26 mouse cellular contexts compared by ENCODE assay signal in genomic region chr13:101893035-101893600, GRCm38 (mm10).
DNase-seq lines count a peak whose midpoint lies in the region; ATAC-seq and TF ChIP-seq lines count a peak whose summit lies in the region.
"Had no signal": no experiment of that assay in that cellular context is flagged by ENCODE, and none has a peak within 500 bp of the region (broad histone marks: within the 10 kb centered on the region; RNA-seq: fewer than 3 reads in every experiment).

No protein-coding gene starts in this region.

- H3K27ac ChIP-seq in lung, embryonic 14.5 days (ENCODE audit: low read depth), result no peak overlapping the region
- H3K27ac ChIP-seq in lung, postnatal 0 days (ENCODE audit: low read length), result no peak overlapping the region
- H3K27ac ChIP-seq: embryonic facial prominence, embryonic 12.5 days; embryonic facial prominence, embryonic 15.5 days; forebrain, embryonic 12.5 days; forebrain, embryonic 15.5 days; heart, embryonic 10.5 days; heart, embryonic 13.5 days; hindbrain, embryonic 14.5 days; hindbrain, postnatal 0 days had no signal

- TF ChIP-seq POLR2A in lung, adult 2 months (IDR thresholded peaks at IDR 0.05; ENCODE audit: borderline replicate concordance, extremely low read depth, low read depth, low read length), result no peak

- H3K9me3 ChIP-seq in lung, embryonic 14.5 days (ENCODE audit: low read depth, low read length), result no peaks in the 10 kb centered on the region
- H3K9me3 ChIP-seq in lung, postnatal 0 days (ENCODE audit: low read length), result no peaks in the 10 kb centered on the region
- H3K9me3 ChIP-seq: embryonic facial prominence, embryonic 12.5 days; embryonic facial prominence, embryonic 15.5 days; forebrain, embryonic 12.5 days; forebrain, embryonic 15.5 days; heart, embryonic 10.5 days; heart, embryonic 13.5 days had no signal

- no peaks in the 10 kb centered on the region for H3K36me3 ChIP-seq in lung, embryonic 14.5 days (ENCODE audit: insufficient read depth)
- no peaks in the 10 kb centered on the region for H3K36me3 ChIP-seq in lung, postnatal 0 days (ENCODE audit: insufficient read depth, low read length)
- H3K36me3 ChIP-seq: embryonic facial prominence, embryonic 12.5 days; embryonic facial prominence, embryonic 15.5 days; forebrain, embryonic 12.5 days; forebrain, embryonic 15.5 days; heart, embryonic 10.5 days; heart, embryonic 13.5 days had no signal

- ATAC-seq in lung, embryonic 14.5 days (ENCODE audit: insufficient read depth), result peak; percentile 87; the same call in 1 of the 2 replicates
- no peak; the same call in 1 of the 2 replicates for ATAC-seq in lung, postnatal 0 days
- no peak for ATAC-seq in erythroid progenitor cell, adult 5-6 weeks (replicated peaks; ENCODE audit: low FRiP score, poor library complexity, severe bottlenecking)
- ATAC-seq: activated CD4-positive, CD25-positive, alpha-beta regulatory T cell, adult 4 months; CD4-positive, CD25-positive, alpha-beta regulatory T cell, adult 4 months; forebrain, embryonic 15.5 days; hindbrain, postnatal 0 days; inflammation-experienced regulatory T-cells, adult 6 months had no signal

- 27% methylated on average over 10 of the region's 10 CpGs for WGBS in lung, embryonic 14.5 days
- 52% methylated on average over 10 of the region's 10 CpGs for WGBS in lung, adult 2 months
- 50% methylated on average over 10 of the region's 10 CpGs for WGBS in lung, postnatal 0 days

- peak; percentile 74 for DNase-seq in lung, embryonic 14.5 days
- no peak for DNase-seq in lung, adult 2 months
- peak; percentile 32 for DNase-seq in lung, postnatal 10 days
- DNase-seq in lung, postnatal 0 days (ENCODE audit: low spot score), result no peak
- DNase-seq in lung, postnatal 36 days, result peak; percentile 47
- DNase-seq: adrenal gland, adult 8-10 months; adrenal gland, postnatal 36 days; cerebellum, adult 18-20 months; cerebellum, adult 9-10 months; cerebellum, postnatal 25 days; gastrocnemius, postnatal 10 days; heart, adult 18-20 months; heart, postnatal 14 days; heart, postnatal 4 days had no signal

- TF ChIP-seq EP300 in lung, postnatal 0 days (IDR thresholded peaks at IDR 0.05), result no peak

- TF ChIP-seq CTCF in lung, embryonic 14.5 days (IDR thresholded peaks at IDR 0.05; ENCODE audit: low read depth), result no peak
- no peak for TF ChIP-seq CTCF in lung, adult 2 months (IDR thresholded peaks at IDR 0.05; ENCODE audit: insufficient read depth, low read length)
- TF ChIP-seq CTCF in lung, postnatal 0 days (IDR thresholded peaks at IDR 0.05), result no peak

- H3K4me1 ChIP-seq in lung, embryonic 14.5 days (ENCODE audit: insufficient read depth), result no peaks in the 10 kb centered on the region
- no peaks in the 10 kb centered on the region; the same call in 1 of the 2 replicates for H3K4me1 ChIP-seq in lung, adult 2 months (ENCODE audit: control insufficient read depth, insufficient read depth, low read length)
- H3K4me1 ChIP-seq in lung, postnatal 0 days (ENCODE audit: insufficient read depth, low read depth, low read length), result no peaks in the 10 kb centered on the region
- H3K4me1 ChIP-seq: embryonic facial prominence, embryonic 15.5 days; forebrain, embryonic 12.5 days; forebrain, embryonic 15.5 days; heart, embryonic 10.5 days; heart, embryonic 13.5 days had no signal

- no peak overlapping the region for H3K9ac ChIP-seq in lung, embryonic 14.5 days
- no peak overlapping the region for H3K9ac ChIP-seq in lung, postnatal 0 days (replicated peaks; ENCODE audit: low read depth)
- H3K9ac ChIP-seq: embryonic facial prominence, embryonic 12.5 days; embryonic facial prominence, embryonic 15.5 days; forebrain, embryonic 12.5 days; forebrain, embryonic 15.5 days; heart, embryonic 13.5 days; hindbrain, embryonic 14.5 days had no signal

- no peaks in the 10 kb centered on the region for H3K27me3 ChIP-seq in lung, embryonic 14.5 days (ENCODE audit: insufficient read depth, low read length)
- H3K27me3 ChIP-seq in lung, postnatal 0 days (replicated peaks; ENCODE audit: insufficient read depth, low read length), result no peaks in the 10 kb centered on the region
- H3K27me3 ChIP-seq: embryonic facial prominence, embryonic 12.5 days; embryonic facial prominence, embryonic 15.5 days; forebrain, embryonic 15.5 days; heart, embryonic 13.5 days had no signal

- H3K4me2 ChIP-seq in lung, embryonic 14.5 days, result no peak overlapping the region
- no peak overlapping the region for H3K4me2 ChIP-seq in lung, postnatal 0 days (replicated peaks; ENCODE audit: low read depth, low read length)
- H3K4me2 ChIP-seq: embryonic facial prominence, embryonic 12.5 days; embryonic facial prominence, embryonic 15.5 days; forebrain, embryonic 12.5 days; forebrain, embryonic 15.5 days; heart, embryonic 13.5 days; hindbrain, embryonic 14.5 days had no signal

- no peak overlapping the region for H3K4me3 ChIP-seq in lung, embryonic 14.5 days (ENCODE audit: low read depth, low read length)
- no peak overlapping the region for H3K4me3 ChIP-seq in lung, adult 2 months (replicated peaks; ENCODE audit: extremely low read depth, low read depth, low read length)
- no peak overlapping the region for H3K4me3 ChIP-seq in lung, postnatal 0 days (ENCODE audit: low read depth, low read length)
- H3K4me3 ChIP-seq: embryonic facial prominence, embryonic 12.5 days; embryonic facial prominence, embryonic 15.5 days; forebrain, embryonic 12.5 days; forebrain, embryonic 15.5 days; heart, embryonic 10.5 days; heart, embryonic 13.5 days had no signal

Comparison
In these comparisons a context has a peak if more than half of its experiments do, and no peak if none do; other contexts are left out.
1. DNase-seq: peak in lung, embryonic 14.5 days (single experiment), lung, postnatal 10 days (single experiment) and lung, postnatal 36 days (single experiment); none in lung, adult 2 months (single experiment) and lung, postnatal 0 days (single experiment).